Mouse (Mus musculus): ENCODE results near the gene Gba2. TPM values are rescaled to one million over a fixed set of nuclear protein-coding genes. Genes with fewer than 3 reads are reported as not detected.

Gba2 gene
- polyA plus RNA-seq, 3 experiments from 2014 or later: 12.8 to 14.6 (median 14.2) TPM

GRCm38 (mm10) chr4:43581381-43581780, 2.7 kb upstream of the Gba2 start:
- no peak for ATAC-seq

- ATAC-seq: no peak
Observed at GRCm38 (mm10) chr4:43580721-43581120, 2.0 kb upstream of the Gba2 start.

- no peak for ATAC-seq
Observed at GRCm38 (mm10) chr4:43579731-43580130, 1.1 kb upstream of the Gba2 start.

GRCm38 (mm10) chr4:43579256-43579655, 583 bp upstream of the Gba2 start:
- no peak for ATAC-seq

GRCm38 (mm10) chr4:43577237-43577881, 1.3 kb downstream of the Gba2 start:
- ATAC-seq: no peak

GRCm38 (mm10) chr4:43575356-43575755, 3.3 kb downstream of the Gba2 start:
- no peak for ATAC-seq

- no peak for ATAC-seq
Observed at GRCm38 (mm10) chr4:43573561-43573960, 5.1 kb downstream of the Gba2 start.

GRCm38 (mm10) chr4:43571395-43572045, 7.2 kb downstream of the Gba2 start:
- ATAC-seq: no peak

GRCm38 (mm10) chr4:43567140-43567539, 11.5 kb downstream of the Gba2 start:
- ATAC-seq: no peak

- ATAC-seq: no peak
Observed at GRCm38 (mm10) chr4:43564231-43564630, 14.4 kb downstream of the Gba2 start.

GRCm38 (mm10) chr4:43563601-43563875, 15.1 kb downstream of the Gba2 start:
- no peak for ATAC-seq

- ATAC-seq: peak; percentile 11
Observed at GRCm38 (mm10) chr4:43562769-43563600, 15.7 kb downstream of the Gba2 start.

- ATAC-seq: peak; percentile 85
Observed at GRCm38 (mm10) chr4:43561997-43562768, 16.5 kb downstream of the Gba2 start, which contains the start of the genes Creb3 and Tln1. Creb3 (plus strand) TSS chr4:43562332. Tln1 (minus strand) TSS chr4:43562691.

- ATAC-seq: no peak
Observed at GRCm38 (mm10) chr4:43561436-43561996, 17.2 kb downstream of the Gba2 start.

GRCm38 (mm10) chr4:43560976-43561375, 17.7 kb downstream of the Gba2 start:
- ATAC-seq: no peak

- ATAC-seq: no peak
Observed at GRCm38 (mm10) chr4:43560243-43560611, 18.4 kb downstream of the Gba2 start.

- ATAC-seq: no peak
Observed at GRCm38 (mm10) chr4:43559519-43560242, 19.0 kb downstream of the Gba2 start.

- peak; percentile 33 for ATAC-seq
Observed at GRCm38 (mm10) chr4:43558631-43559356, 19.9 kb downstream of the Gba2 start.

GRCm38 (mm10) chr4:43558028-43558630, 20.5 kb downstream of the Gba2 start:
- no peak for ATAC-seq

- no peak for ATAC-seq
Observed at GRCm38 (mm10) chr4:43555926-43556325, 22.7 kb downstream of the Gba2 start.

GRCm38 (mm10) chr4:43553891-43554290, 24.8 kb downstream of the Gba2 start:
- ATAC-seq: no peak

Measured in inflammation-experienced regulatory T-cells, adult 6 months (primary cell).